12 mouse cellular contexts compared by ENCODE assay signal in genomic region chr17:63644390-63644789, GRCm38 (mm10).
DNase-seq lines count a peak whose midpoint lies in the region; ATAC-seq and TF ChIP-seq lines count a peak whose summit lies in the region.
"Had no signal": no experiment of that assay in that cellular context is flagged by ENCODE, and none has a peak within 500 bp of the region (broad histone marks: within the 10 kb centered on the region; RNA-seq: fewer than 3 reads in every experiment).

No protein-coding gene starts in this region.

- DNase-seq in cerebellum, adult 11 months = peak; percentile 8
- peak; percentile 6 for DNase-seq in liver, adult 2 months (ENCODE audit: extremely low read depth, low read depth, low spot score)
- no peak for DNase-seq in liver, embryonic 11.5 days (ENCODE audit: low spot score)
- peak; percentile 70 for DNase-seq in gastrocnemius, adult 2 months
- DNase-seq in heart, postnatal 4 days = peak; percentile 66
- no peak for DNase-seq in T-cell, adult 2 months (ENCODE audit: low spot score)
- DNase-seq: B cell, adult 2 months had no signal

- no peak for ATAC-seq in cerebellum, adult (ENCODE audit: insufficient number of reproducible peaks, low FRiP score, low TSS enrichment)
- ATAC-seq in liver, embryonic 11.5 days (replicated peaks; ENCODE audit: low FRiP score) = no peak
- ATAC-seq in intestine, embryonic 15.5 days = no peak

- no peak overlapping the region for H3K4me3 ChIP-seq in liver, adult 2 months (ENCODE audit: insufficient read depth, low read depth, low read length)
- no peak overlapping the region for H3K4me3 ChIP-seq in liver, embryonic 11.5 days (ENCODE audit: low read depth, low read length)
- no peak overlapping the region for H3K4me3 ChIP-seq in gastrocnemius, adult 2 months
- no peak overlapping the region for H3K4me3 ChIP-seq in intestine, embryonic 15.5 days (replicated peaks)
- H3K4me3 ChIP-seq: erythroblast, embryonic 14.5 days; hindbrain, embryonic 13.5 days; megakaryocyte, embryonic 14.5 days had no signal

- no peak for TF ChIP-seq POLR2A in liver, adult 2 months (IDR thresholded peaks at IDR 0.05; ENCODE audit: extremely low read depth, insufficient read depth, low read length)

- H3K9ac ChIP-seq in liver, adult 2 months (ENCODE audit: low read depth, low read length) = no peak overlapping the region
- no peak overlapping the region for H3K9ac ChIP-seq in liver, embryonic 11.5 days (ENCODE audit: low read depth, low read length)
- H3K9ac ChIP-seq in intestine, embryonic 15.5 days = no peak overlapping the region
- H3K9ac ChIP-seq: hindbrain, embryonic 13.5 days had no signal

- no peak overlapping the region for H3K27ac ChIP-seq in liver, adult 2 months (replicated peaks; ENCODE audit: insufficient read depth, low read depth, low read length)
- no peak overlapping the region for H3K27ac ChIP-seq in liver, embryonic 11.5 days (ENCODE audit: low read depth, low read length)
- no peak overlapping the region for H3K27ac ChIP-seq in gastrocnemius, adult 2 months
- H3K27ac ChIP-seq in intestine, embryonic 15.5 days = no peak overlapping the region
- H3K27ac ChIP-seq: hindbrain, embryonic 13.5 days had no signal

- no peaks in the 10 kb centered on the region for H3K4me1 ChIP-seq in liver, adult 2 months (ENCODE audit: control insufficient read depth, insufficient read depth, low read length)
- H3K4me1 ChIP-seq in liver, embryonic 11.5 days (replicated peaks; ENCODE audit: control insufficient read depth, insufficient read depth, low read length) = no peaks in the 10 kb centered on the region
- H3K4me1 ChIP-seq in intestine, embryonic 15.5 days (replicated peaks) = no peaks in the 10 kb centered on the region
- H3K4me1 ChIP-seq: hindbrain, embryonic 13.5 days; megakaryocyte, embryonic 14.5 days had no signal

- no peaks in the 10 kb centered on the region for H3K79me2 ChIP-seq in liver, adult 2 months (ENCODE audit: control insufficient read depth, insufficient read depth, low read length)

- H3K9me3 ChIP-seq in liver, embryonic 11.5 days (ENCODE audit: control insufficient read depth, low read length) = no peaks in the 10 kb centered on the region
- no peaks in the 10 kb centered on the region for H3K9me3 ChIP-seq in intestine, embryonic 15.5 days
- H3K9me3 ChIP-seq: hindbrain, embryonic 13.5 days had no signal

- no peak overlapping the region for H3K4me2 ChIP-seq in liver, embryonic 11.5 days
- no peak overlapping the region for H3K4me2 ChIP-seq in intestine, embryonic 15.5 days (replicated peaks)
- H3K4me2 ChIP-seq: hindbrain, embryonic 13.5 days had no signal

- H3K27me3 ChIP-seq in liver, adult 2 months (ENCODE audit: control insufficient read depth, insufficient read depth, low read length) = no peaks in the 10 kb centered on the region
- H3K27me3 ChIP-seq in liver, embryonic 11.5 days (replicated peaks; ENCODE audit: control insufficient read depth, insufficient read depth, low read length) = no peaks in the 10 kb centered on the region
- H3K27me3 ChIP-seq in intestine, embryonic 15.5 days (replicated peaks) = no peaks in the 10 kb centered on the region
- H3K27me3 ChIP-seq: hindbrain, embryonic 13.5 days; megakaryocyte, embryonic 14.5 days had no signal

- no peaks in the 10 kb centered on the region for H3K36me3 ChIP-seq in liver, adult 2 months (ENCODE audit: control insufficient read depth, insufficient read depth, low read length)
- H3K36me3 ChIP-seq in liver, embryonic 11.5 days (ENCODE audit: control insufficient read depth, insufficient read depth, low read length) = no peaks in the 10 kb centered on the region
- H3K36me3 ChIP-seq in intestine, embryonic 15.5 days = no peaks in the 10 kb centered on the region
- H3K36me3 ChIP-seq: hindbrain, embryonic 13.5 days had no signal

- TF ChIP-seq CTCF in liver, adult 2 months (IDR thresholded peaks at IDR 0.05; ENCODE audit: low read depth, low read length) = no peak
- TF ChIP-seq CTCF in gastrocnemius, adult 2 months (IDR thresholded peaks at IDR 0.05) = no peak

- intact Hi-C loops in gastrocnemius, adult 2 months (cut with DNase I) = no loop called here

- WGBS in liver, adult 2 months = 77% methylated on average over 4 of the region's 4 CpGs
- 88% methylated on average over 4 of the region's 4 CpGs for WGBS in liver, embryonic 11.5 days
- 83% methylated on average over 4 of the region's 4 CpGs for WGBS in intestine, embryonic 15.5 days

Comparison
In these comparisons a context has a peak if more than half of its experiments do, and no peak if none do; other contexts are left out.
1. DNase-seq: peak in cerebellum, adult 11 months (single experiment), liver, adult 2 months (single experiment), gastrocnemius, adult 2 months (single experiment) and heart, postnatal 4 days (single experiment); none in liver, embryonic 11.5 days (single experiment) and T-cell, adult 2 months (single experiment).